Mouse (Mus musculus): Measurements from ENCODE around the gene 2410002F23Rik. TPM values are rescaled to one million over a fixed set of nuclear protein-coding genes. Genes with fewer than 3 reads are reported as not detected.
"Not testable (repeated sequence)": the region's sequence is repeated elsewhere in the genome, so short reads cannot be mapped to it uniquely, and the experiment has no call there.

Gene 2410002F23Rik
- 100 to 1,000 TPM; 101 to 192 TPM for polyA plus RNA-seq (2017; shearing (Covaris generic))

GRCm38 (mm10) chr7:44246055-44246983, at the start of gene 2410002F23Rik, which contains the start of gene 1700028J19Rik:
Gene 2410002F23Rik, plus strand, starts transcription at chr7:44246722.
Gene 1700028J19Rik, minus strand, starts transcription at chr7:44246695.
- ATAC-seq, result peak; percentile 87

- no peak for ATAC-seq
These were observed 48.6 kb upstream of the 2410002F23Rik start, which contains the start of gene Klk1b3 for GRCm38 (mm10) chr7:44197891-44198290. Gene Klk1b3, plus strand, starts transcription at chr7:44198191.

GRCm38 (mm10) chr7:44207135-44207534, 39.4 kb upstream of the 2410002F23Rik start, which contains the start of gene Klk1b4:
Gene Klk1b4, plus strand, starts transcription at chr7:44207435.
- not testable (repeated sequence) for ATAC-seq

GRCm38 (mm10) chr7:44208307-44208706, 38.2 kb upstream of the 2410002F23Rik start:
- no peak for ATAC-seq

GRCm38 (mm10) chr7:44215645-44216044, 30.9 kb upstream of the 2410002F23Rik start, which contains the start of gene Klk1b5:
Gene Klk1b5, plus strand, starts transcription at chr7:44215945.
- no peak for ATAC-seq

- not testable (repeated sequence) for ATAC-seq
These were observed 24.9 kb upstream of the 2410002F23Rik start for GRCm38 (mm10) chr7:44221601-44222000.

GRCm38 (mm10) chr7:44222335-44222734, 24.2 kb upstream of the 2410002F23Rik start:
- ATAC-seq, result not testable (repeated sequence)

GRCm38 (mm10) chr7:44225076-44225475, 21.4 kb upstream of the 2410002F23Rik start, which contains the start of gene Klk1:
Gene Klk1, plus strand, starts transcription at chr7:44225360.
- ATAC-seq, result no peak

- ATAC-seq, result no peak
These were observed 10.6 kb upstream of the 2410002F23Rik start, which contains the start of gene Gm36864 for GRCm38 (mm10) chr7:44235909-44236308. Gene Gm36864, plus strand, starts transcription at chr7:44236177.

- no peak for ATAC-seq
These were observed 6.6 kb upstream of the 2410002F23Rik start for GRCm38 (mm10) chr7:44239913-44240312.

GRCm38 (mm10) chr7:44240712-44241111, 5.8 kb upstream of the 2410002F23Rik start:
- ATAC-seq, result no peak

GRCm38 (mm10) chr7:44241163-44241562, 5.4 kb upstream of the 2410002F23Rik start:
- no peak for ATAC-seq

- ATAC-seq, result no peak
These were observed 2.4 kb upstream of the 2410002F23Rik start for GRCm38 (mm10) chr7:44244080-44244479.

- peak; percentile 57 for ATAC-seq
These were observed 505 bp downstream of the 2410002F23Rik start for GRCm38 (mm10) chr7:44246984-44247470.

- no peak for ATAC-seq
These were observed 1.4 kb downstream of the 2410002F23Rik start for GRCm38 (mm10) chr7:44247971-44248370.

GRCm38 (mm10) chr7:44249248-44249647, 2.7 kb downstream of the 2410002F23Rik start:
- ATAC-seq, result no peak

GRCm38 (mm10) chr7:44250732-44251275, 4.3 kb downstream of the 2410002F23Rik start:
- ATAC-seq, result not testable (repeated sequence)

GRCm38 (mm10) chr7:44253023-44253616, 6.6 kb downstream of the 2410002F23Rik start:
- no peak for ATAC-seq

GRCm38 (mm10) chr7:44254930-44255329, 8.4 kb downstream of the 2410002F23Rik start:
- no peak for ATAC-seq

- ATAC-seq, result no peak
These were observed 10.8 kb downstream of the 2410002F23Rik start, which contains the start of gene Acp4 for GRCm38 (mm10) chr7:44257278-44257677. Gene Acp4, minus strand, starts transcription at chr7:44257378.

- no peak for ATAC-seq
These were observed 13.9 kb downstream of the 2410002F23Rik start for GRCm38 (mm10) chr7:44260410-44260809.

- no peak for ATAC-seq
These were observed 14.6 kb downstream of the 2410002F23Rik start, which contains the start of gene Gm15517 for GRCm38 (mm10) chr7:44261147-44261546. Gene Gm15517, plus strand, starts transcription at chr7:44261447.
